Mouse (Mus musculus): ENCODE measurements around the gene Rasl12.
A peak's percentile ranks its signal among the peaks of the same experiment; 100 is the strongest.

The Rasl12 gene

DNA sequence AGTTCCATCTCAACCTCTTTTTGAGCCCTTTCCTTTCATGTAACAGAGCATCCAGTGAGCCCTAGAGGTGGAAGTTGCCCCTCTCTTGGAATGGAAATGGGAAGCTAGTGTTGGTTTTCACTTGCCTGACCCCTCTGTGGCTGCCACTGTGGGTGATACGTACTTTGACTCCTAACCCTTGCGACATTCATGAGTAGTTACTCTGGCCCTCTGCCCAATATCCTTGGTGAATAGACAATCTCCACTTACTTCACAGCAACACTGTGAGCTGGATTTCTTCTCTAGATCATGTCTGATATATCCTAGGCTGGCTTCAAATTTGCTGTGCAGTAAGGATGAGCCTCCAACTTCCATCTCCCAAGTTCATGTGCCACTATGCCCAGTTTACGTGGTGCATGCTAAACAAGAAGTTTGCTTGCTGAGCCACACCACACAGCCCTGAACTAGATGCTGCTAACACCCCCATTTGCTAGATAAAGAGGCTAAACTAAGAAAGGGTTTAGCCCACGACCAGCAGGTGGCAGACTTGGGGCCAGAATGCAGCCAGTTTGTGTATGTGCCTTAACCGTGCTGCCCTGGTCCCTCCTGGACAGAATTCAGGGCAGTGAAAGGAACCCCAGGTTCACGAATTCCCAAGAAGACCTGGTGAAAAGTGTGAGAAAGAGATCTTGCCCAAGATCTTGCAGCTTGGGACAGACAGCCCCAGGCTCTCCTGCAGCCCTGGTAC, 5.5 kb upstream of the Rasl12 start:
- peak; percentile 62 for DNase-seq (ENCODE audit: low read depth)

DNA sequence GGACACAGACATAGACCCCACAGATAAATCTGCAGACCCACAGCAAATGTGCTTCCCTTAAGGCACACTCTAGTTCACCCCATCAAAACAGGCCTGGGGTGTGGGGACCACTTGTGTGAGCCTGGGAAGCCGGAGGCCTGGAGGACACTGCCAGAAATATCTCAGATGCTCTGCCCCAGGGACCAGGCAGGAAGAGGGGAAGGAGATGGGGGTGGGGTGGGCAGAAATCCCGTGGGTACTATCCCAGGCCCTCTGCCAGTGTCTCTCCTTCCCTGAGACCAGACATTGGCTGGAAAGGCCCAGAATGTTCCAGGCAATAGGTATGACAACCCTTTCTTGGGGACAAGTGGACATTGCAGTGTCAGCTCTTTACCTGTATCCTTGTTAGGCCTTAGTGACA, 4.7 kb upstream of the Rasl12 start:
- DNase-seq (ENCODE audit: low read depth), result no peak

DNA sequence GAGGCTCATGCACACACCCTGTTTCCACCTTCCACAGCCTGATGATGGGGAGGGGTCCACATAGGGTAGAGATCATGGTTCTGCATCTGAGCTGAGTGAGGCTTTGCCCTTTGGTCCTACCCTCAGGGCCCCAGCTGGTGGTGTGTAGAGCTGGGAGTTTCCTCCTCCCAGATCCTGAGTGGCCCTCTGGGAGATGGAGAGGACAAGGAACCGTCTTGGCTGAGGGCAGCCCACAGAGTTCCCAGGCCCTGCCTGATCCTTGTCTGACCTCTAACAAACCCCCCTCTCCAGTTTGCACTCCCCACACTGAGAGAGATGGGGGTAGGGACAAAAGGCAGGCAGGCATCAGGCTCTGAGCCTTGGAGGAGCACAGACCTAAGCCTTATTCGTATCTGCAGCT, 3.9 kb upstream of the Rasl12 start:
- DNase-seq (ENCODE audit: low read depth), result no peak

DNA sequence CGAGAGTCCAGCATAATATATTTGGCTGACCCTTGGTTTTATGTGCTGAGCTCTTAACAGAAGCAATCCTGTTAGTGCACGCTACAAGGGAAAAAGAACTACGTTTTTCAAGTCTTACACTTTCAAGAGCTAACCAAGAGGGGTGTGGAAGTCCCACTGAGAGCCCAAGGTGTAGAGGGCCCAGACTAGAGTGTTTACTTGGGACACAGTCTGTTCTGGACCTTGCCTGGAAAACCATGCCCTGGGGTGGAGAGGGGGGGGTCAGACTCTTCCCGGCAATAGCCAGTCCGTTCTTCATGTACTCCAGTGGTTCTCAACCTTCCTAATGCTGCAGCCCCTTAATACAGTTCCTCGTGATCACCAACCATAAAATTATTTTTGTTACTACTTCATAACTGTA, 1.6 kb downstream of the Rasl12 start:
- DNase-seq (ENCODE audit: low read depth), result no peak

DNA sequence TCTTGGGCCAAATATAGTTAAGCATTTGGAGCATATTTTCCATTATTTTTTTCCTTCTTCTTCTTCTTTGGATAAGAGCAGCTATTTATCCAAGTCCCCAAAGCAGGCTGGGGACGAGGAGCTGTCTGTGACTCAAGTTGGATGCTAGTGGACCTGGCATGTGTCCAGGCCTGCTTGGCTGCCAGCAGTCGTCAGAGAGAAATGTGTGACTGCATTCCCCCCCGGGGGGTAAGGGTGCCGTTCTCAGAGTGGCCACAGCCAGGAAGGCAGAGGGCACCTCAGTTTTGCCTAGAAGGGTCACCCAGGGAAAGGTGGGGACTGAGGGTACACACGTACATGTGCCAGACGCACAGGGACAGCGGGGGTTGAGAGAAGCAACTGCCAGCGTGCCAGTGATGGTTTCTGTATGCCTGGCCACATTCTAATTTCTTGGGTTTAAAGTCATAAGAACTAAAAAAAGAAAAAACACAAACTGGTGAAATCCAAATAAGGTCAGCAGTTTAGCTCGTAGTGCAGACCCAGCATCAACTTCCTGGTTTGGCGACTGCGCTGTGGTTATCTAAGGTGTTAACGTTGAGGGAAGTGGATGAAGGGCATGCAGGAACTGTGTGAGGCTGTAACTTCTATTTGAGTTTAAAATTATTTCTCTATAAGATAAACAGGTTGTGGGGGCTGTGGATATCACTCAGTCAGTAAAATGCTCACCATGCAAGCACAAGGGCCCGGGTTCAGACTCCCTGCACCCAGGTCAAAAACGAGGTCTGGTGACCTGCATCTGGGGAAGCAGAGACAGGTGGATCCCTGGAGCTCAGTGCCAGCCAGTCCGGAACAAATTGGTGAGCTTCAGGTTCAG, 6.3 kb downstream of the Rasl12 start:
- DNase-seq (ENCODE audit: low read depth), result no peak

DNA sequence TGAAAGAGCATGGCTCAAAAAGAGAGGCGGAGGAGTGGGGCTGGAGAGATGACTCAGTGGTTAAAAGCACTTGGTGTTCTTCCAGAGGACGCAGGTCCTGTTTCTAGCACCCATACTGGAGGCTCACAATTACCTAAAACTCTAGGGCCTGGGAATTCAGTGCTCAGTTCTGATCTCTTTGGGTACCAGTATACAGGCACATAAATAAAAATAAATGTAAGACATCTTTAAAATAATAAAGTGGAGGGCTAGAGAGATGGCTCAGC, 6.8 kb downstream of the Rasl12 start:
- DNase-seq (ENCODE audit: low read depth), result no peak

DNA sequence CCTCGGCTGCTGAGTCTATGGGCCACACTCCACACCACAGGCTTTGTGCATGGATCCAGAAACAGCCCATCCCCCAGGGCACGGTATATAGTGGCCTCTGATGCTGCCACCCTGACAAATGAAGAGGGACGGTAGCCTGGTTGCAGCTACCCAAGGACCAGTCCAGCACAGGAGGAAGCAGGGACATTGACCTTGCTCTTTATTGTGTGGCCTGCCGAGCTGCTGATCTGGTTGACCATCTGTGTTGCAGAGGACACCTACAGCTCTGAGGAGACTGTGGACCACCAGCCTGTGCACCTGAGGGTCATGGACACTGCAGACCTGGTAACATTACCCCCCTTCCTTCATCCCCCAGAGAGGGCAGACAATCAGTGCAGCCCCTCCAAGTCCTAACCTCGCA, 9.0 kb downstream of the Rasl12 start:
- no peak for DNase-seq (ENCODE audit: low read depth)

DNA sequence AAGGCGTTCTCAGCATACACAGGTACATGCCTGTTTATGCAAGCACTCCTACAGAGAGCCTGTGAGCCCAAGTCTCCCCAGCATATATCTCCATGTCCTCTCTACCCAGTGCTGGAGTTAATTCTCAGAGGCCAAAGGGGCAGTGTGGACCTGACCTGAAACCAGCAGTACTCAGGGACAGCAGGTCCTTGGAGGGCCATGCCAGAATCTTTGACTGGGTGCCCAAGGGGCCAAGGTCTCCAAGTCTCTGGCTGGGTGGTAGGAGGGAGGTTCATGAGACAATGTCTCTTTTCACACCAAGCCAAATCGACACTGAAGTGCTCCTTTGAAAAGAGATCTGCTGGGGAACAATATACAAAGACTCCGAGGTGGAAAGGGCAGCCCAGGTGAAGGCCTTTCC, 9.6 kb downstream of the Rasl12 start:
- no peak for DNase-seq (ENCODE audit: low read depth)

DNA sequence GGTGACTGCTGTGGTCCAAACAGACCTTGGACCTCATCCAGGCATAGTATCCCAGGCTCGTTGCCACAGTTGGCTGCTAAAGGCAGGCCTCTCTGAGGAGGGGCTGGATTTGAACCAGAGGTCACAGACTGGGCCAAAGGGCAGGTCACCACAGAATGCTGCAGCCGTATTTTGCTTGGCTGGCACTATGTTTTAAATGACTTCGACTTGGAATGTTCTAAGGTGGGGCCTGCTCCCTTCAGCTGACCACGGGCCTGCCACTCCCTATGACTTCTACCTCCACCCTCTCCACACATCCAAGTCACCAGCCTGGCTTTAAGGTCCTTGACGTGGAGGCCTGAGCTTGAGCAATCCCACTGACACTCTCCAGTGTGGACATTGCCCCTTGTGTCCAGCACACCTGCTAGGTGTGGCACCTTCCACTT, 10.6 kb downstream of the Rasl12 start:
- no peak for DNase-seq (ENCODE audit: low read depth)

DNA sequence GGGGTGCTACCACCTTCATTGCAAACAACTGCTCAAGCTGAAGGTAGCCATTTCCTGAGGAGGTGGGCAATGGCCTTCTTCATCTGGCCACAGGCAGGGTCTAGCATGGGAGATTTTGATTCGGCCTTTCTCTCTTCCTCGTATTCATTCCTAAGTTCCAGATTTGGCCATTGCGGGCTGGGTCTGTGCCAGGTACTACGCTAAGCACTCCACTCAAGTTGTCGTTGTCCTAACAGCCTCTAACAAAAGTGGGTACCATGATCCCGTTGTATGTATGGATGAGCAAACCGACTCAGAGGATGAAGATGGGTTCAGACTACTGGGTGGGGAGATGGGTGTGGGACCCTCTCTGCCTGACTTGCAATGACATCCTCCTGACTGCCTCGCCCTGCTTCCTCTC, 12.1 kb downstream of the Rasl12 start:
- DNase-seq (ENCODE audit: low read depth), result no peak

DNA sequence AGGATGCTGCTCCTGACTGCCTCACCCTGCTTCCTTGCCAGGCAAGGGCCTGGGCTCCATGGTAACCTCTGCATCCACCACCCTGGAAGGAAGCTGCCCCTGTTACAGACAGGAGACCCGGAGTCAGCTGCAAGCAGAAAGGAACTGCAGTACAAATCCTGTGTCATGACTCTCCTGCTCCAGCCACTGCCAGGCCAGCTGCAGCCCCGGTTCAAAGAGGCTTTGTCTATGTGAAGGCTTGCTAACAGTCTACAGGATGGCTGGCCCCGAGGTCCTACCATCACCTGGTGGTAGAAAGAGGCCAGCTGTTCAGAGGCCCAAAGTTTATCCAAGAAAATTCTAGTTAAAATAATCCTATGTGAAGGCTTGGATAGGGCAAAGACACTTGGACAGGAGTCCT, 13.0 kb downstream of the Rasl12 start:
- no peak for DNase-seq (ENCODE audit: low read depth)

DNA sequence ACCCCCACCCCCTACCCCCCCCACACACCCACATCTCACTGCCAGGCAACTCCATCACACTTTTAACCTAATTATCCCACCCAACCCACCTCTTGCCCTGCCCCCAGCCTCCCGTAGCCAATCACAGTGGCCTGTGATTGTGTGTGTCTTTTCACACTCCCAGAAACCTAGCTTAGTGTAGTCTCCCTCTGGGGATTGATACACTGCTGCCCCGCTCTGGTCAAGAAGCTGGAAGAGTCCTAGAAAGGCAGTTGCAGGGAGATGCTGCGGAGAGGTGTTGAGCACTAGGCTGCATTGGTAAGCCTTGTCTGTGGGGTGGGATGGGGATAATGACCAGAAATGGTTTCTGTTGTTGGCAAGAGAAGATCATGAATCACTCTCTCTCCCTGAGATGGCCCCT, 19.4 kb downstream of the Rasl12 start:
- no peak for DNase-seq (ENCODE audit: low read depth)

DNA sequence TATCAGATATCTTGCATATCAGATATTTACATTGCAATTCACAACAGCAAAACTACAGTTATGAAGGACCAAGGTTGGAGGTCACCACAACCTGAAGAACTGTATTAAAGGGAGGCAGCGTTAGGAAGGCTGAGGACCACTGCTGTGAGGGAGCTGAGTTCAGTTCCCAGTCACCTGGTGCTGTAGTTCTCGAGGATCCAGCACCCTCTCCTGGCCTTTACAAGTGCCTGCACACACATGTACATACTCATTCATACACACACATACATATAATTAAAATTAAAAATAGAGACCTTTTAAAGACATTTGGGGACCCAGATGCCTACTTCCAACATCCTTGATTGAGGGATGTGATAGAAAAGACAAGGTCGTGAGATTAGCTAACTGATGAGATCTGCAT, 21.3 kb downstream of the Rasl12 start:
- no peak for DNase-seq (ENCODE audit: low read depth)

DNA sequence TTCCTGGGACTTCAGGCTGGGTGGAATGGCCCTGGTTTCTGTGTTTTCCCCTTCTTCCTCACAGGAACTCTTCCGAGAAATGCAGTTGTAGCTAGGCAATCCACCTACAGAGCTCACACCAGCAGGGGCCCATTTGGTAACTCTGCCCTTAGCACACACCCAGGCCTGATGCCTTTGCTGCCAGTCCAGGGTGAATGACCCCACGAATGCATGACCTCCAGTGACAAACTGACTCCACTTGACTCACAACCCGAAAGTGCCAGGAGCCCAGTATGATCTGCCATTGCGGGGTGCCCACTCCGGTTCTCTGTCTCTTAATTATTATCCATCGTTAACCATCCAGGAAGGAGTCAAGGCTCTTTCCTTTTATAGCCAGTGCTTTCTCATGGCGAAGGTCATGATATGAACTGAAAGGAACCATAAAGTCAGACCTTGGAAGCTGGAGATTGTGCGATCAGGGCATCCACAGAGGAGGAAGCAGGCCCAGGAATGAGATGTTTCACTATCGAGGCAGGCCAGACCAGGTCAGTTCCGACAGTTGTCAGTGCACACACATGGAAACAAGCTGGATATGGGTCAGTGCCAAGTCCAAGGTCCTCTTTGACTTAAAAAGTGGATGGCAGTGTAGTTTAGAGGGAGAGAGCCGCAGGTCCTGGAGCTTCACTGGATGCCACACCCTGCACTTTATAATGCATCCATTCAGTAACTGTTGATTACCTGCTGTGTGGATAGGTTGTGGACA, 24.6 kb downstream of the Rasl12 start, which contains the start of gene Slc51b:
Gene Slc51b (minus strand): TSS at position 196 of the 742 bp plus-strand sequence.
- no peak for DNase-seq (ENCODE audit: low read depth)

DNA sequence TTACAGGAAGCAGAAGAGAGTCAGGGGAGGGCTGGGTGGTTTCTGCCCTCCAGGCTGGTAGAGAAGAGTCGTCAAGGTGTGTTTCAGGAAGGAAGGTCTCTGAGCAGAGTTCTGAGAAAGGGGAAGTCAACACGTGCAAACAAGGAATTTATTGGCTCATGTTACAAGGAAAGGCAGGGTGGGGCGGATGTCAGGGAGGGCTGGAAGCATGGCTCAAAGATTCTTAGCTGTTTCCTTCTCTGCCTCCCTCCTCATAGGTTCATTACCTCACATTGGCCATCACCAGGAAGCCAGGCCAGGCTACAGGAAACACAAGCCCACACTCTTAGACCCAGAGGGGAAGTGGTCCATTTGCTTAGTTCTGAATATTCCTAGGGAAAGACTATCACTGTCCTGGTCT, 26.1 kb downstream of the Rasl12 start:
- DNase-seq (ENCODE audit: low read depth), result no peak

DNA sequence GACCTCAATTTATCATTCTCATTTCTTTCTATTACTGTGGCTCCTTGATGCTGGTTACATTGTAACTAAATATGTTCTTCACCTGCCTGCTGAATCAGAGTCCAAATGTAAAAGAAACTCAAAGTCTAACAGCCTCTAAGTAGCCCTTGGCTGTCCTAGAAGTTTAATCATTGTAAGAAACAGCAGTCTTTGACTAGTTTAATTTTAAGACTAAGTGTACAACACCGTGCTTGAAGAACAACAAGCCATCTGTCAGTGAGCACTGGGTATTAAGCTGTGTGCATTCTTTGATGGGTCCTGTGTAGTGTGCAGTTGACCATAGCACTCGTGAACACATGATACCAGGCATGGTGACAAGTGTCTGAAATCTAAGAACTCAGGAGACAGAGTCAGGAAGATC, 29.2 kb downstream of the Rasl12 start:
- no peak for DNase-seq (ENCODE audit: low read depth)

DNA sequence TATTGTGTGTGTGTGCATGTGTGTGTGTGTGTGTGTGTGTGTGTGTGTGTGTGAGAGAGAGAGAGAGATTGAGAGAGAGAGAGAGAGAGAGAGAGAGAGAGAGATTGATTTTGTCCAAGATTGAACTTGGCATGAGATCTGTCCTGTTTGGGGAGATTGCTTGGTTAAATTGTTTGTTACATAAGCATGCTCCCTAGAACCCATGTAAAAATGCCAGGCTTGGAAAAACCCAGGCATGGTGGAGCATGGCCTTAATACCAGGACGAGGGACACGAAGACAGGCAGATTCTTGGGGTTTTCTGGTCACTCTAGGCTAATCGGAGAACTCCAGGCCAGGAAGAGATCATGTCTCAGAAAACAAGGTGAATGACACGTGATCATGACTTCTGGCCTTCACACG, 29.7 kb downstream of the Rasl12 start:
- no peak for DNase-seq (ENCODE audit: low read depth)

DNA sequence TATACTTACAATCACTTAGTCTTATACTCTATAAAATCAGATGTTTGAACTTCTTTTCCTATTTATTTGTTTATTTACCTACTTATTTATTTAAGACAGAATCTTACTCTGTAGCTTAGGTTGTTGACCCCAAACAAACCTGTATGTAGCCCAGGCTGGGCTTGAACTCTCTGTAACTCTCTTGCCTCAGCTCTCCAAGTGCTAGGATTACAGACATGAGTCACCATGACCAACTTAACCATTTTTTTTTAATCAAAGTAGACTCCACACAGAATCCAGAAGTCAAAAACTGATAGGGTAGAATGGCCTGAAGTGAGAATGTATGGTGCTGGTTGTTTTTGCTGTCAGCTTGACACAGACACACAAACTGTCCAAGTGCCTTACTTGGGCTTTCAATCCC, 32.1 kb downstream of the Rasl12 start:
- DNase-seq (ENCODE audit: low read depth), result no peak

DNA sequence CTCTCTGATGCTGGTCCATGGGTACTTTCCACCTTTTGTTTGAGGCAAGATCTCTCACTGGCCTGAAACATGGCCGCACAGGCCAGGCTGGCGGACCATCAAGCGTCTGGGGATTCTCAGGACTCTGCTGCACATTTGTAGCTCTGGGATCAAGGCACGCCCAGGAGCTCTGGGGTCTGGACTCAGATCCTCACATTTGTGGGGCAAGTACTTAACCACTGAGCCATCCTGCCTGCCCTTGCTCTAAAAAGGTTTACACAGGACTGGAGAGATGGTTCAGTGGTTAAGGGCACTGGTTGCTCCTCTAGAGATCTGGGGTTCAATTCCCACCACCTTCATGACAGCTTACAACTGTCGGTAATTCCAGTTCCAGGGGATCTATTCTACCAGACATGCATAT, 32.6 kb downstream of the Rasl12 start:
- no peak for DNase-seq (ENCODE audit: low read depth)

DNA sequence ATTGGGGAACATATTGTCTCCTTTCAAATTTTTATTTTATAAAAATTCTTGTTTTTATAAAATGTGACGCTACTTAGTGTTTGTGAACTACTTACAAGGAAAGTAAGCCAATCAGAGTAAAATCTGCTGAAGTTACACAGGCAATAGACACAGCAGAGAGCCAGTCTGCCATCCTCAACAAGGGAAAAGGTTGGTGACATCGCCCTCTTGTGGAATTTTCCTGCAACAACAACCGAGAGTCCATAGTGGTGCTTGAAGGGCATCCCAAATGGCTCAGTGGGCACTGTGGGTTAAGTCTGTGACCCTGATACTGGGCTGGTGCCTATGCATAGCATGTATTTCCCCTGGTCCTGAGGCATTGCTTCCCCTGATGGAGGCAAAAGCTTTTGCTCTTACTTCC, 33.9 kb downstream of the Rasl12 start:
- peak; percentile 84 for DNase-seq (ENCODE audit: low read depth)

DNA sequence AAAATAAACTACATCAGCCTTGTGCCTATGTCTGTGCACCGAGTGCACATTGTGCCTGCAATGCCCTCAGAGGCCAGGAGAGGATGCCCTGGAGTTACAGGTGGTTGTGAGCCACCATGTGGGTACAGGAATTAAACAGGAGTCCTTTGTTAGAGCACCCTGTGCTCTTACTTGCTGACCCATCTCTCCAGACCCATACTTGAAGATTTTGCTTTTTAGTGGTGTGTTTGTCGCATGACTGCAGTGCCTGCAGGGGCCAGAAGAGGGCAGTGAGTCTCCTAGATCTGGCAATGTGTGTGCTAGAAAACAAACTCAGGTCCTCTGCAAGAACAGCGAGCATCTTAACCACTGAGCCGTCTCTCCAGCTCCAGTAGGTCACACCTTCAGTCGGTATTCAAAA, 35.8 kb downstream of the Rasl12 start:
- DNase-seq (ENCODE audit: low read depth), result peak; percentile 63

DNA sequence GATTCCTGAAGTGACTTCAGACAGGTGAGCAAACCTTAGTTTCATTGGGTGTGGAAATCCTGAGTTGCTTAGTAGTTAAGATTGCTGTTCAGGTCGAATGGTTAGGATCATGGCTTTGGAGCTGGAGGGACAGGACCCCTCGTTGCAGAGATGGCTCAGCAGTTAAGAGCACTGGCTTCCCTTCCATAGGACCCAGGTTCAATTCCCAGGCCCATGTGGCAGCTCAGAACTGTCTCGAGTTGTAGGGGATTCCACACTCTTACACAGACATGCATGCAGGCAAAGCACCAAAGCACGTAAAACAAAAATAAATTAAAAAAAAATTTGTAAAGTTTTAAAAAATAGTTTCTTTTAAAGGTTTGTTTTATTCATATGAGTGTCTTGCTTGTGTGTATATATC, 36.9 kb downstream of the Rasl12 start:
- no peak for DNase-seq (ENCODE audit: low read depth)

DNA sequence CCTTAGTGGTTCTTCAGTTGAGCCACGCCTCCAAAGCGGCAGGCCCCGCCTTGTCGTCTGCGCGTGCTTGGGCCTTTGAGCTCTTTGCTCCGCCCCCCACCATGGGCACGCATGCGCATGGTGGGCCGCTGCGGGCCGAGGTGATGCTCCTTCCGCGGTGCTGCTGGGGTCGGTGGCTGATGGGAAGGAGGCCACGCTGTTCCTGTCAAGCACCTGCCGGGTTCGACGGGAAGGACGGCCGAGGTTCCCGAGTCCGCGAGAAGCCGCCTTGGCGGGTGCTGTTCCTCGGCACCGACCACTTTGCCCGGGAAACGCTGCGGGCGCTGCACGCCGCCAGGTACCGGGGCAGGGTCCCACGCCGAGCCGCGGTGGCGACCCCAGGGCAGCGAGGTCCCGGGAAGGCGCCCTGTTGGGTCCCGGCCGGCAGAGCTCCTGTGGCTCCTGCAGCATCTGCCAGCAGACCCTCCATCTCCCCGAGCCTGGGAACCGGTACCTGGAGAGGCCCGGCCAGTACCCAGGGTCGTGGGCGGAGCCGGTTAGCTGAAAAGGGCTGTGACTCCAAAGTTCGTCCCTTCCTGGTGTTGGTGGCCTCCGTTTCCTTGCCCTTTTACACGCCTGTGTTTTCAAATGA, 37.5 kb downstream of the Rasl12 start, which contains the start of gene Mtfmt:
Gene Mtfmt (plus strand): TSS at position 112 of the 631 bp plus-strand sequence.
- DNase-seq (ENCODE audit: low read depth), result peak; percentile 99

Measured in naive thymus-derived CD4-positive, alpha-beta T cell, adult 2 months (primary cell).